Mouse (Mus musculus) stomach, postnatal 0 days (tissue): ENCODE measurements around the gene Gm21858. TPM values are rescaled to one million over a fixed set of nuclear protein-coding genes. Genes with fewer than 3 reads are reported as not detected.
"Not testable (repeated sequence)": the region's sequence is repeated elsewhere in the genome, so short reads cannot be mapped to it uniquely, and the experiment has no call there.

ENCODE experiments used
- ATAC-seq: fragments of 200-750 bp; cut with Nextera tagmentation; 2 replicates; pipeline ENCODE4 v1.8.0; 2017; ENCODE audit not compliant: low FRiP score, low TSS enrichment
- DNase-seq: peaks from one replicate; pipeline ENCODE4 v3.0.0-alpha.2; 2016; ENCODE audit warnings: low spot score
- H3K27ac ChIP-seq: fragments of 300-500 bp; sonication (generic); replicated peaks from 2 replicates; pipeline ENCODE4 v1.5.1; 2014; ENCODE audit warnings: mild to moderate bottlenecking, control low read depth
- H3K27me3 ChIP-seq: fragments of 300-500 bp; sonication (generic); 2 replicates; pipeline ENCODE4 v1.6.1; 2014; ENCODE audit warnings: low read length; ENCODE audit not compliant: control insufficient read depth, insufficient read depth
- H3K36me3 ChIP-seq: fragments of 300-500 bp; sonication (generic); 2 replicates; pipeline ENCODE4 v1.6.1; 2014; ENCODE audit warnings: low read length, mixed read lengths; ENCODE audit not compliant: control insufficient read depth, insufficient read depth
- H3K4me1 ChIP-seq: fragments of 300-500 bp; sonication (generic); replicated peaks from 2 replicates; pipeline ENCODE4 v1.6.1; 2014; ENCODE audit warnings: antibody characterized with exemption; ENCODE audit not compliant: control insufficient read depth, insufficient read depth
- H3K4me2 ChIP-seq: fragments of 300-500 bp; sonication (generic); replicated peaks from 2 replicates; pipeline ENCODE4 v1.6.1; 2014; ENCODE audit warnings: low read depth, mild to moderate bottlenecking, control low read depth, moderate library complexity
- H3K4me3 ChIP-seq: fragments of 300-500 bp; sonication (generic); 2 replicates; pipeline ENCODE4 v1.5.1; 2014; ENCODE audit warnings: low read depth, low read length, control low read depth
- H3K9ac ChIP-seq: fragments of 300-500 bp; sonication (generic); 2 replicates; pipeline ENCODE4 v1.6.1; 2014; ENCODE audit warnings: mild to moderate bottlenecking, low read length, control low read depth, mixed read lengths
- H3K9me3 ChIP-seq: fragments of 300-500 bp; sonication (generic); 2 replicates; pipeline ENCODE4 v1.6.1; 2016; ENCODE audit warnings: low read length; ENCODE audit not compliant: control insufficient read depth
- WGBS: fragments of 180-500 bp; shearing (Covaris S2); extraction: QIAGEN DNeasy Blood & Tissue Kit; methylation state at CpG from one replicate; pipeline ENCODE4 v1.1.7; 2014; 5-methylcytosine and 5-hydroxymethylcytosine counted together
- polyA plus RNA-seq: library from polyadenylated mRNA; unstranded; fragments of >200 nt; fragmentation: Nextera tagmentation; extraction: Ambion mirVana; gene quantifications from 2 replicates; pipeline ENCODE4 v1.2.1, GENCODE M21; 2015

Gene Gm21858
- polyA plus RNA-seq, result not detected in 2 replicates

DNA sequence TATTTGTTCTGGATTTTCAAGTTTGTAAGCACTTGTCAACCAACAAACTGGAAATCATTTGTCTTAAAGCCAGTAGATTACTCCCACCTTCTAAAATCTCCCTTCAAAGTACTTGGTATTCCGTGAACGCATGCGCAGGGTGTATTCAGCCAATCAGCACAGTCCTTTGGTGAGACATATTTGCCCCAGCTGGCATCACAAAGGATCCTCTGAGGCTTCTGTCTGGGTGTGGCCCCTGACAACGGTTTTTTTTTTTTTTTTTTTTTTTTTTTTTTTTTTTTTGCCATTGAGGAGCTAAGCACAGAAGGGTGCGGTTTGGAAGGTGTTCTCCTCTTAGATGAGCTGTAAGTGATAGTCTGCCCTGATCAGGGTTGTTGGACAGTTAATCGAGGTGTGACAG is at the start of gene Gm21858:
Gene Gm21858 (plus strand): TSS at position 301 of the 400 bp plus-strand sequence.
- not testable (repeated sequence) for H3K9ac ChIP-seq, ATAC-seq, H3K9me3 ChIP-seq, H3K36me3 ChIP-seq, H3K27ac ChIP-seq, H3K27me3 ChIP-seq, DNase-seq, H3K4me1 ChIP-seq, H3K4me3 ChIP-seq, H3K4me2 ChIP-seq
- no CpG with 5 or more reads among the region's 6 CpGs for WGBS
